Mouse (Mus musculus): ENCODE measurements around the gene Tmsb10. TPM values are rescaled to one million over a fixed set of nuclear protein-coding genes. Genes with fewer than 3 reads are reported as not detected.

Tmsb10 gene
- polyA plus RNA-seq, 1 experiment: 141 TPM

DNA sequence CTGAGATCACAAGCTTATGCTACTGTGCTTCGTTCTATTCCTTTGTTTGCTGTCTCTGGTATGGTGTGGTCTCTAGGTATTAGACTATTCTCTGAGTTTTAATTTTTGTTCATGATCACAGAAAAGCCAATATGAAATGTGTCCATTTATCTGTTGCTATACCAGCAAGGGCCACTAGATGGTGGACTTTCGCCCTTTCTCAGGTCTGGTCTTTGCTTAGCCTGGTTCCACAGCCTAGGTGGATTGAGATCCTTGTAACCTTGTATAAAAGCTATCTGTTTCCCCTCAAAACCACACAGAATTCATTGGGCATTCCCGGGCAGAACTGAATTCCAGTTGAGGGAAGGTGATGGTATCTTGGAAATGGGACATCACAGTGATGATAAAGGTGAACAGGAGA is 18.1 kb downstream of the Tmsb10 start:
- H3K4me1 ChIP-seq (ENCODE audit: control insufficient read depth, insufficient read depth, insufficient read length, low read length): no peaks in the 10 kb centered on the region
- H3K4me3 ChIP-seq (ENCODE audit: insufficient read depth, low read depth, low read length): no peak overlapping the region

DNA sequence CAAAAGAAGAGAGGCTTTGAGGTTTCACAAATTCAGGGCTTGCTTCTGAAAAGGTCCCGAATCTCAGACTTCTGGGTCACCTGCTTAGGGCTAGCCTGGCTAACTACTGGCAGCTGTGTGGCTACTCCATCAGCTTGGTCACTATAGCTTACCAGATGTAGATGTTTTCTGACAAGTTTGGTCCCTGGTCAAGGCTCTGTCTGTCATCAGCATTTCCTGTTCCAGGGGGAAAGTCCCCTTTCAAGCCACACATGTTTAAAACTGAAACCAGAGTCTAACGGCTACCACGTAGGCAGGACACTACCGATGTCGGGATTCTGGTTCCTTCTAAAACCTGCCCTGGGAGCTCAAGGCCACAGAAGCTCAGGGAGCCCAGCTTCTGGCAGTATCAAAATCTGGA is 20.7 kb downstream of the Tmsb10 start:
- H3K4me3 ChIP-seq (ENCODE audit: insufficient read depth, low read depth, low read length): no peak overlapping the region
- H3K4me1 ChIP-seq (ENCODE audit: control insufficient read depth, insufficient read depth, insufficient read length, low read length): no peaks in the 10 kb centered on the region
- no peak overlapping the region for H3K27ac ChIP-seq (replicated peaks; ENCODE audit: low read depth, low read length)

More for the DNA sequence above, 18.1 kb downstream of the Tmsb10 start:
- no peak overlapping the region for H3K27ac ChIP-seq (replicated peaks; ENCODE audit: low read depth, low read length)

DNA sequence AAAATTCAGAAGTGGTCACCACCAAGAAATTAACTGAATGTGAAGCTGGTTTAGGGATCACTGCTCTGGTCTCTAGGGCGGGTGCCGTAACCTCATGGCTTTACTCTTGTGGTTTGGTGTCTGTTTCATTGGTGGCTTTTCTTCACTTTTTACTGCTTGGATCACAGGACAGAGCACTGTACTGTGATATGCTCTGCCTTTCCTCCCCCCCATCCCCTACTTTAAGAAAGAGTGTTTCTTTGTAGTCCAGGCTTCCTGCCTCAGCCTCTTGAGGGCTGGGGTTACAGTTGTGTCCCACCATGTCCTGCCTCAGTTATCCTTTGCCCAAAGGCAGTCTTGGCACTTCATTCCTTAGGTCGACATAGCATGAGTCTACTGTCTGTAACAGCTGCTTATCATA is 21.1 kb downstream of the Tmsb10 start:
- Histone ChIP-seq H3K27ac (replicated peaks; ENCODE audit: low read depth, low read length) (no peak overlapping the region), H3K4me1 (ENCODE audit: control insufficient read depth, insufficient read depth, insufficient read length, low read length) (no peaks in the 10 kb centered on the region), H3K4me3 (ENCODE audit: insufficient read depth, low read depth, low read length) (no peak overlapping the region)

DNA sequence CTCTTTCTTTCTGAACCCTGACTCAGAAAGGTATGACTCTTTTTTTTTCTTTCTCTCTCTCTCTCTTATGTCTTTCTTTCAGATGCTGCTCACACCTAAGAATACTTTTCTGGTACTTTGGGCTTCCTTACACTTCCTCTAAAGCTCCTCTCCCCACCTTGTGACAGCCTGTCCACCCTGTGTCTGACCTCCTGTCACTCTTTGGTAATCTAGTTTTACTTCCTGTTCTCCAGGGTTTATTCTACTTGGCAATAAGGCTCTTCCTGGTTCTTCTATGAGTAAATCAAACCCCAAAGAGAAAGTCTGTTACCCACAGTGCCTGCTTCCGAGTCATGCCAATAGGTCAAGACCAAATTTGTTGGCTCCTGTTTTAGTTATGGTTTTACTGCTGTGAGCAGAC is 25.6 kb downstream of the Tmsb10 start:
- no peak overlapping the region for H3K4me3 ChIP-seq (ENCODE audit: insufficient read depth, low read depth, low read length)
- H3K4me1 ChIP-seq (ENCODE audit: control insufficient read depth, insufficient read depth, insufficient read length, low read length): no peaks in the 10 kb centered on the region
- H3K27ac ChIP-seq (replicated peaks; ENCODE audit: low read depth, low read length): no peak overlapping the region

DNA sequence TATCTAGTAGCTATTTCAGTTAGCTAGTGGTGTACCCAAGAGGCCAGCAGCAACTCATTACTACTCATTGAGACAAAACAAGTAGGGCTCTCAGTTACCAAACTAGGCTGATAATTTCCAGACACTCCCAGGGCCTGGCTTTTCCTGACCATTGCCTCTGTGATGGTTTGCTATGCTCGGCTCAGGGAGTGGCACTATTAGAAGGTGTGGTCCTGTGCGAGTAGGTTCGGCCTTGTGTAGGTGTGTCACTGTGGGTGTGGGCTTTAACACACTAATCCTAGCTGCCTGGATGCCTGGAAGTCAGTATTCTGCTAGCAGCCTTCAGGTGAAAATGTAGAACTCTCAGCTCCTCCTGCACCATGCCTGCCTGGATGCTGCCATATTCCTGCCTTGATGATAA is 27.0 kb downstream of the Tmsb10 start:
- H3K27ac ChIP-seq (replicated peaks; ENCODE audit: low read depth, low read length): no peak overlapping the region
- H3K4me3 ChIP-seq (ENCODE audit: insufficient read depth, low read depth, low read length): no peak overlapping the region
- 0 out of 2 replicates have a peak, but pooled peaks cover 3% of the 10 kb centered on the region for H3K4me1 ChIP-seq (ENCODE audit: control insufficient read depth, insufficient read depth, insufficient read length, low read length)

DNA sequence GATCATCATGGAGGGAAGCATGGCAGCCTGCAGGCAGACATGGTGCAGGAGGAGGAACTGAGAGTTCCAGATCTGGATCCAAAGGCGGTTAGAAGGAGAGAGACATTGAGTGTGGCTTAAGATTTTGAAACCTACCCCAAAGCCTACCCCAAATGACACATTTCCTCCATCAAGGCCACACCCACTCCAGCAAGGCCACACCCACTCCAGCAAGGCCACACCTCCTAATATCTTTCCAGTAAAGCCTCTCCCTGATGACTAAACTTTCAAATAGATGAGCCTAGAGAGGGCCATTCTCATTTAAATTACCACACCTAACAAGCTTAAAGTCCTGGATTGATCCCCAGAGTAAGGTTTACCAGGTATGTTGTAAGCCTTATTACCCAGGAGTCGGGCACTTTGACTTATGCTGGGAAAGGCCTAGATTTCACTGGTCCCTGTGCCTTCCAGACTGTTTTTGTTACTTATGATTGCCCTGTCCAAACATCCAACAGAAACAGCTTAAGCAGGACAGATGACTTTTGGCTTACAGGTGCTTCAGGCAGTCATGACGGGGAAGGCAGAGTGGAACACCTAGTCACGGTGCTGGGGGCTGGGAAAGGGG is 28.7 kb downstream of the Tmsb10 start:
- no peak overlapping the region for H3K4me3 ChIP-seq (ENCODE audit: insufficient read depth, low read depth, low read length)
- H3K27ac ChIP-seq (replicated peaks; ENCODE audit: low read depth, low read length): no peak overlapping the region
- 0 out of 2 replicates have a peak, but pooled peaks cover 3% of the 10 kb centered on the region for H3K4me1 ChIP-seq (ENCODE audit: control insufficient read depth, insufficient read depth, insufficient read length, low read length)

DNA sequence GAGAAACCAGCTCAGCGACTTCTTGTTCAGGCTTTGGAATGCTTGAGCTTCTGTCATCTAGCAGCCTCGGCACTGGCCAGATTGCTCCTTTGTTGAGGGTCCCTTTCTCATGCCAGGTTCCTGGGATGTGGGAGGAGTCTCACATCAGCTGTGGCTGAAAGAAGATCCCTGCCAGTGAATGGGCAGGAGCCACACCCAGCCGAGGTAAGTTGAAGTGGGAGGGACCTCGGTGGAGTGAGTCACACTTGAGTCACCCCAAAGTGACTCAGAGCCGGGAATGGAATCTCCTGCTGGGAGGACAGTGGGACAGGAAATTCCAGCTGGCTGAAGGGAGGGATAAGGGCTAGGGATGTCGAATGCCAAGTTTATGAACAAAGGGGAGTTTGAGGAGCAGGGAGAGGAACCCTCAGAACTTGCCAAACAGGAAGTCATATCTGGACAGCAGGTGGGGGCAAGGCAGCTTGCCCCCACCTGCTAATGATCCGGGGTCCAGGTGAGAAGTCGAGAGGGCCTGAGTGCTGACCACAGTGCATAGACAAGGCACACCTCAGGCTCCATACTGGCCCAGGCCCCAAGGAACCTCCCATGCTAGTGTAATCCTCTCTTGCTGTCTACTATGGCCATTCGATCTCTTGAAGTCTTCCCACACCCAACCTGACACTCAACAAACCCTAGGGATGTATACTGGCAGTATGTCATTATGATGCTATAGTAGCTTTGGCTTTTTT is 31.6 kb downstream of the Tmsb10 start:
- H3K4me3 ChIP-seq (ENCODE audit: insufficient read depth, low read depth, low read length): no peak overlapping the region
- H3K27ac ChIP-seq (replicated peaks; ENCODE audit: low read depth, low read length): peak overlapping the region; percentile 51
- 0 out of 2 replicates have a peak, but pooled peaks cover 3% of the 10 kb centered on the region for H3K4me1 ChIP-seq (ENCODE audit: control insufficient read depth, insufficient read depth, insufficient read length, low read length)

DNA sequence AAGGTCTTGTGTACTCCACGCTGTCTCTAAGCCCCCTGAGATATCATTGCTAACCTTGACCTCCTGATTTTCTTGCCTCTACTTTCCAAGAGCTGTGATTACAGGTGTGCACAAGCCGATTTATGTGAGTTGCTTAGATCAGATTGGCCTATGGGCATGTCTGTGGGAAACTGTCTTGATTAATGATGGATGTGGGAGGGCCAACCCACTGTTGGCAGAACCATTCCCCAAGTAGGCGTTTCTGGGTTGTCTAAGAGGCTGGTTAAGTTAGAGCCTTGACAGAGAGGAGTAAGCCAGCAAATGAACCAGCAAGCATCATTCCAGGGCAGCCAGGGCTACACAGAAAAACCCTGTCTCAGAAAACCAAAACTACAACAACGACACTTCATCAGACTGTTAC is 32.5 kb downstream of the Tmsb10 start:
- no peak overlapping the region for H3K27ac ChIP-seq (replicated peaks; ENCODE audit: low read depth, low read length)
- no peak overlapping the region for H3K4me3 ChIP-seq (ENCODE audit: insufficient read depth, low read depth, low read length)

DNA sequence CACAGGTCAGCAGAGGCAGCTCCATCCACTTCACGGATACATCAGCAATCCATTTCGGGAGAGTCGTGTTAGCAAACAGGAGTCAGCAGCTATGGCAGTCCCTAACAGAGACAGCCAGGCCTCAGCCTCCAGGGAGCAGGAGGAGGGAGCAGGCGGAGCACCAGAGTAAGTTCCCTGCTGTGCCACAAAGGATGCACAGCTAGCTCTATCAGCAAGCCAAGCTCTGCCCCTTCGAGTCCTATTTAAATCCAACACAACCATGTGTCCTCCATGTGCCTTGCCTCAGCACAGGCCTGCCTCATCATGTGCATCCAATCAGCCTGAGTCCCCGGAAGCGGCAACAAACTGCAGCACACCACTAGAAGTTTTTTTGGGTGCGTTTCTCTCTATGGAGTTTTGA is 35.2 kb downstream of the Tmsb10 start:
- Histone ChIP-seq H3K4me1 (ENCODE audit: control insufficient read depth, insufficient read depth, insufficient read length, low read length) (0 out of 2 replicates have a peak, but pooled peaks cover 3% of the 10 kb centered on the region), H3K27ac (replicated peaks; ENCODE audit: low read depth, low read length) (no peak overlapping the region), H3K4me3 (ENCODE audit: insufficient read depth, low read depth, low read length) (no peak overlapping the region)

More for the DNA sequence above, 32.5 kb downstream of the Tmsb10 start:
- 0 out of 2 replicates have a peak, but pooled peaks cover 3% of the 10 kb centered on the region for H3K4me1 ChIP-seq (ENCODE audit: control insufficient read depth, insufficient read depth, insufficient read length, low read length)

DNA sequence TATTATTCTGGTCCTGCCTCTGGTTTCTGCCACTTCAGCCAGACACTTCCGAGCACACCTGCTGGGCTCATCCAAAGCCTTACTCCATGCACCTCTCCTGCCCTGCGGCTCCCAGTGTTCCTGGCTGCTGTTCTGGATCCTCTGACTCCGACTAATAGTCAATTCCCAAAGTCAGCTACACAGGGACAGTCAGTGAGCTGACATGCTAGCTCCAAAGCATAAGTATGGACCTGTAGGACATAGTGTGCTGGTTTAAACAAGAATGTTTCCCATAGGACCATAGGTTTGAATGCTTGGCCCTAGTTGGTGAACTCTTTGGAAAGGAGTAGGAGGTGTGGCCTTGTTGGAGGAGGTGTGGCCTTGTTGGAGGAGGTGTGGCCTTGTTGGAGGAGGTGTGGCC is 37.5 kb downstream of the Tmsb10 start:
- no peak overlapping the region for H3K27ac ChIP-seq (replicated peaks; ENCODE audit: low read depth, low read length)
- H3K4me1 ChIP-seq (ENCODE audit: control insufficient read depth, insufficient read depth, insufficient read length, low read length): no peaks in the 10 kb centered on the region
- H3K4me3 ChIP-seq (ENCODE audit: insufficient read depth, low read depth, low read length): no peak overlapping the region

DNA sequence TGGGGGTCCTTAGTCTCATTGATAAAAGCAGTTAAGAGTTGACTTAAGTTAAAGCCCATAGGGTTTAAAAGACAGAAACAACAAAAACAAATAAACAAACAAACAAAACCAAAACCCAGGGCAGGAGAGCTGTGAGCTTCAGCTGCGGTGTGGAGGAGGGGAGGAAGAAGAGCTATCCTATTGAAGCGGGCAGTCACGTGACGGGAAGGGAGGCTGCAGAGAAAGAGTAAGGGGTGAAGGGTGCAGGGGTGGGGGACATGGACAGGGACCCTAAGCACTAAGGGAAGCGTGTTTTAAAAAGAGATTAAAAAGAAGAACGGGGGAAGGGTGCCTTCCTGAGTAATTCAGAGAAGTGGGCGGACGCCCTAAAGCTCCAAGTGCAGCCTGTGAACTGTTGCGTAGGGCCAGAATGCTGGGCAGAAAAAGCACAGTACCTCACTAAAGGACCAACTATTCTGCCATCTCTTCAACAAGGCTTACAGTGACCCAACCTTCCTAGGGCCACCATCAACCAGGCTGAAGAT is 40.0 kb downstream of the Tmsb10 start:
- H3K27ac ChIP-seq (replicated peaks; ENCODE audit: low read depth, low read length): no peak overlapping the region
- no peak overlapping the region for H3K4me3 ChIP-seq (ENCODE audit: insufficient read depth, low read depth, low read length)
- no peaks in the 10 kb centered on the region for H3K4me1 ChIP-seq (ENCODE audit: control insufficient read depth, insufficient read depth, insufficient read length, low read length)

DNA sequence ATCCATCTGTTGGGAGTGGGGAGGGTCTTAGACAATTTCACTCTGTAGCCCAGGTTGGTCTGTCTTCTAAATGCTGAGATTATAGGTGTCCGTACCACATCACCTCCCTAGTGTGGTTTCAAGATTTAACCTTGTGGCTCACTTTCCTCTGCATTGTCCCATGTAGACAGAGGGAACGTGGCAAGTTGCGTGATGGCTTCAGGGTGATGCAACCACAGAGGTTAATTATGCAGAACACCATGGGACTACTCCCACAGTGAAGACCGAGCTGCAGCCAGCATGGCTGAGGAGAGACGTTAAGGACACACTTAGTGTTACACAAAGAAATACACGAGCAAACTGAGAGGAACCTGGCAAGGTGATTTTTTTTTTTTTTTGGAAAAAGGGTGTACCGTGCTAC is 42.2 kb downstream of the Tmsb10 start:
- H3K27ac ChIP-seq (replicated peaks; ENCODE audit: low read depth, low read length): no peak overlapping the region
- H3K4me3 ChIP-seq (ENCODE audit: insufficient read depth, low read depth, low read length): no peak overlapping the region
- no peaks in the 10 kb centered on the region for H3K4me1 ChIP-seq (ENCODE audit: control insufficient read depth, insufficient read depth, insufficient read length, low read length)

DNA sequence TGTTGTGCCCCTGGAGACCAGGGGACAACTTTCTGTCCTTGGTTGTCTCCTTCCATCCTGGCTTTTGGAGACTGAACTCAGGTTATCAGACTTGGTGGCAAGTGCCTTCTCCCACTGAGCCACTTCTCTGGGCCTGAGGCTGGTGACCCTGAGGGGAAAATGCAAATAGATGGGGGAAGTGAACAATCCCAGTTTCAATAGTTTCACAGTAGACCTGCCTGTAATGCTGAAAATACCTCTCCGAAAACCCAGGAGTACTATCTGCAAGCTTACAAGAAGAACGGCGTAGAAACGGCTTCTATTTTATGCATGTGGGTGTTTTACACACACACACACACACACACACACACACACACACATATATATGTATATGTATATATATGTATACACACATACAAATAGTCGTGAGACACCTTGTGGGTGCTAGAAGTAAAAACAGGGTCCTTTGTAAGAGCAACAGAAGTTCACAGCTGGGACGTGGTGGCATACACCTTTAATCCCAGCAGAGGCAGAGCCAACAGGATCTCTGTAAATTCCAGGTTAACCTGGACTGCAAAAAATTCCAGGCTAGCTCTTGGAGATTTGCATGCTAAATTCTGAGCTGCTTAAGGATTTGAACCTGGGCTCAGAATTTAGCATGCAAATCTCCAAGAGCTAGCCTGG is 44.3 kb downstream of the Tmsb10 start:
- H3K4me3 ChIP-seq (ENCODE audit: insufficient read depth, low read depth, low read length): no peak overlapping the region
- H3K4me1 ChIP-seq (ENCODE audit: control insufficient read depth, insufficient read depth, insufficient read length, low read length): no peaks in the 10 kb centered on the region
- no peak overlapping the region for H3K27ac ChIP-seq (replicated peaks; ENCODE audit: low read depth, low read length)

DNA sequence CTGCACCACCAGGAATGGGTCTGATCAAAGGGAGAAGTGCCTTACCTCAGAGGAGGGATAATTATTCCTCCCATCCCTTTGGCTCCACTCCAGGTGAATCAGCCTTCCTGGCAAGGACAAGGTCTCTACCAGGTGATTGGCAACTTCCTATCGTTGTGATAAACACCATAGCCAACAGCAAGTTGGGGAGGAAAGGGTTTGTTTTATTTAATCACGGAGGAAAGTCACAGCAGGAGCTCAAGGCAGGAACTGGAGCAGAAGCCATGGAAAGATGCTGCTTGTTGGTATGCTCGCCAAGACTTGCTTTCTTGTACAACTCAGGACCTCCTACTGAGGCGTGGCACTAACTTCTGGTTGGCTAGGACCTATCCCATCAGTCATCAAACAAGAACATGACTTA is 47.3 kb downstream of the Tmsb10 start:
- Histone ChIP-seq H3K27ac (replicated peaks; ENCODE audit: low read depth, low read length) (no peak overlapping the region), H3K4me3 (ENCODE audit: insufficient read depth, low read depth, low read length) (no peak overlapping the region), H3K4me1 (ENCODE audit: control insufficient read depth, insufficient read depth, insufficient read length, low read length) (no peaks in the 10 kb centered on the region)
